Mouse (Mus musculus) megakaryocyte, embryonic 14.5 days (primary cell): Measurements from ENCODE around the gene Orc3.

ENCODE experiments used
- FLI1 ChIP-seq: IDR thresholded peaks from 2 replicates; pipeline ENCODE4 v1.6.1; 2012; ENCODE audit warnings: low read length, inconsistent platforms, mixed read lengths
- GATA1 ChIP-seq: IDR thresholded peaks from 3 replicates; pipeline ENCODE4 v1.6.1; 2012; ENCODE audit warnings: mixed read lengths, low read length, inconsistent platforms, borderline replicate concordance

- TF ChIP-seq GATA1: no peak
- no peak for TF ChIP-seq FLI1
Measured at GRCm38 (mm10) chr4:34572876-34573275, 41.9 kb downstream of the Orc3 start.
